Mouse (Mus musculus) megakaryocyte, embryonic 14.5 days (primary cell): Measurements from ENCODE around the gene Cybrd1. TPM values are rescaled to one million over a fixed set of nuclear protein-coding genes. Genes with fewer than 3 reads are reported as not detected.

Source experiments
- H3K27me3 ChIP-seq: replicated peaks from 2 replicates; pipeline ENCODE3; 2012; ENCODE audit warnings: inconsistent platforms
- H3K36me3 ChIP-seq: replicated peaks from 2 replicates; pipeline ENCODE3; 2012; ENCODE audit warnings: low read length, inconsistent platforms, mixed read lengths
- H3K4me1 ChIP-seq: 2 replicates; pipeline ENCODE4 v1.6.1; 2012; ENCODE audit warnings: inconsistent platforms
- H3K4me3 ChIP-seq: replicated peaks from 2 replicates; pipeline ENCODE3; 2012; ENCODE audit warnings: moderate library complexity, mild to moderate bottlenecking, inconsistent platforms
- H3K9me3 ChIP-seq: 2 replicates; pipeline ENCODE4 v1.6.1; 2012; ENCODE audit warnings: inconsistent platforms
- FLI1 ChIP-seq: IDR thresholded peaks from 2 replicates; pipeline ENCODE4 v1.6.1; 2012; ENCODE audit warnings: low read length, inconsistent platforms, mixed read lengths
- GATA1 ChIP-seq: IDR thresholded peaks from 3 replicates; pipeline ENCODE4 v1.6.1; 2012; ENCODE audit warnings: mixed read lengths, low read length, inconsistent platforms, borderline replicate concordance
- polyA plus RNA-seq: library from polyadenylated mRNA; stranded (reverse); fragments of >175 nt; gene quantifications from 2 replicates; pipeline ENCODE4 v1.2.3, GENCODE M21; 2012; ENCODE audit warnings: low replicate concordance; ENCODE audit not compliant: insufficient read depth

Gene Cybrd1
- polyA plus RNA-seq, 1 experiment: 0.06 TPM

DNA sequence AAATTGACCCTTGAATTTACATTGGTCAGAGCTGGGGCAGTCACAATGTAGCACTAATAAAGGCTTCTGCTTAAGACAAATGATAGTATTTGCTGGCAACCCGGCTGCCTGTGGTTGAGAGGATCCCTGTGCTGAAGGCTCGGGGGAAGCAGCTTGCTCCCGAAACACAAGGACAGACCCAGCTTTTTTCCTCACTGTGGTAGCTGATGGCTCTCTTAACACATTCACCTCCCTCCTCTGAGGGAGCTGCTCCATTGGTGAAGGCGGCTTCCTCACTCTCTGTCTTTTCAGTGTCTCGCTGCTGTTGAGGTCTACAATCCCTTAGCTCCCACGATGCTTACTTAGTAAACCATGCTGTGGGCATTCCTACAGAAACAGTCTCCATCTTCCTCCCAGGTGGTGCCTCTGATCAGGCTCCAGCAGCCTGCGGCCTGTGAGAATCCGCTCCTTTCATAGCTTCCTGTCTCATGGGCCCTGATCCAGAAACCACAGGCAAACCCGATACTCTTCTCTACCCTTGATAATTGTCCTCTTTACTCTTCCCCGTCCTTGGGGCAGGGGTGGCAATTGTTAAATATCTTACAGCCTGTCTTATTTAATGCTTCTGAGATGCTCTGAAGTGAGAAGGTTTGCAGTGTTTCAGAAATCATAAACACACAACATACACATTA, 15.0 kb upstream of the Cybrd1 start:
- Histone ChIP-seq H3K4me3 (no peak overlapping the region), H3K27me3 (peaks cover 10% of the 10 kb centered on the region), H3K4me1 (peaks cover 27% of the 10 kb centered on the region), H3K36me3 (peaks cover 34% of the 10 kb centered on the region), H3K9me3 (peaks cover 6% of the 10 kb centered on the region; the same call in 1 of the 2 replicates)
- no peak for TF ChIP-seq FLI1
- no peak for TF ChIP-seq GATA1

DNA sequence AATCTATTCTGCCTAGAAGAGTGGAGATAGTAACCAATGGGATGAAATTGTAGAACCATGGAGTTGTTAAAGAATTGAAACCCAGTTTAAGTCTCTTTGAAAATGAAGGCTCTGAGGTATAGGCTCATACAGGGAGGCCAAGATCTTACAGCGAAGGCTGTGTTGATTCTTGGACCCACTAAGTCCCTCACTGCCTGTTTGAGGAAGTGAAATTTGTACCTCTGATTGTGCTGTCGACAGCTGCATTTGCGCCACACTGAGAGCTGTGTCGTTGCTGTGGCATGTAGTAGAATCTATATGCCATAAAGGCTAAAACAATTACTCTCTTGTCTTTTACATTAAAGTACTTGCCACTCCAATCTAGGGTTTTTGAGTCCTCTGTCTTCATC, 14.4 kb upstream of the Cybrd1 start:
- peaks cover 10% of the 10 kb centered on the region for H3K27me3 ChIP-seq
- no peak for TF ChIP-seq GATA1
- no peak for TF ChIP-seq FLI1
- H3K4me3 ChIP-seq: no peak overlapping the region
- peaks cover 32% of the 10 kb centered on the region for H3K36me3 ChIP-seq
- H3K9me3 ChIP-seq: peaks cover 6% of the 10 kb centered on the region; the same call in 1 of the 2 replicates
- H3K4me1 ChIP-seq: peaks cover 27% of the 10 kb centered on the region

DNA sequence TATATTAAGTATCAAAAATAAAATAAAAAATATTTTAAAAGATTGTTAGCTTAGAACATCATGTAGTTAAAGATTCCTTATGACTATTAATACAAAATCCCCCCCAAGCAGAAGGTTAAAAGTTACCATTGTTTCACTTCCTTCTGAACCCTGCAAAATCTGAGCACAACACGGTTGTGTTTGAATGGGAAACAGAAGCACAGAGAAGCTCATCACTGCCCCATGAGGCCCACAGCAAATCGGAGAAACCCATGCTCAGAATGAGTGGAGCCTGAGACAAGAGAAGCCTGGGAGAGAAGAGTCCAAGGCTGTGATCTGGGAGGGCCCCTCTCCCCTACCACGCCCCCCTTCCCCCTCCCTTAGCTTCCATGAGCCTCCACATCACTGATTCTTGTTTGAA, 13.0 kb upstream of the Cybrd1 start:
- Histone ChIP-seq H3K4me3 (no peak overlapping the region), H3K4me1 (peaks cover 22% of the 10 kb centered on the region), H3K36me3 (peaks cover 19% of the 10 kb centered on the region), H3K9me3 (peaks cover 6% of the 10 kb centered on the region; the same call in 1 of the 2 replicates), H3K27me3 (peaks cover 10% of the 10 kb centered on the region)
- TF ChIP-seq GATA1 (no peak), FLI1 (no peak)

DNA sequence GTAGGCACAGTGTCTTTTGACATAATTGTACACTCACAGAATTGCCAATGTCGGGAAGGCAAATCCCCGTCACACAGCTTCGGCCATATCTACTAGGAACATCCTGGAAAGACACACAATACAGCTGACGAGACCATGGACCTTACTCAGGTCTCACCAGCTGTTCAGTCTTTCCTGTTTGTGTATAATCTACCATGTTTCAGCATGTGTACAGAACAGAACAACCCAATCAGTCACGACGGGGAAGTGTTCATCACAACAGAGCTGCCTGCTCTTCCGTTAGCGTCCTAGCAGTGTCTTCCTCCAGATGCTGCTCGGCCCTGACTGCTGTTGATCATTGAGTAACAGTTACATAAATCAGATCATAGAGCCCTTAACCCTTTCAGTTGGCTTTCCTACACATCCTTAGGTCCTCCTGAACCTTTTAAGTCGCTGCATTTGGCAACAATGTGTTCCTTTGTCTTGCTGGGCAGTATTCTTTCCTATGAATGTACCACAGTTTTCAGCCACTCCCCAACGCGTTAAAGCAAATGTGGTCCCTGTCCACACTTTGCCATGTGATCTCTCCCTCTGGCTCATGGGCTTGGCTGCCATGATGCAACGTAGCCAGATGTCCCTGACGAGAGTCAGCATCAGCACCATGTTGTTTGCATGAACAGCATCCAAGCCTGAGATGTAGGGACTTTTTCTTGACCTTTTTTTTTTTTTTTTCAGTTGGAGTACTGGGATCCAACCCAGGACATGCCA, 12.1 kb upstream of the Cybrd1 start:
- H3K4me3 ChIP-seq: peak overlapping the region; percentile 40
- H3K4me1 ChIP-seq: peaks cover 22% of the 10 kb centered on the region
- H3K36me3 ChIP-seq: peaks cover 11% of the 10 kb centered on the region
- peaks cover 10% of the 10 kb centered on the region for H3K27me3 ChIP-seq
- TF ChIP-seq FLI1 (no peak), GATA1 (no peak)
- peaks cover 6% of the 10 kb centered on the region; the same call in 1 of the 2 replicates for H3K9me3 ChIP-seq

DNA sequence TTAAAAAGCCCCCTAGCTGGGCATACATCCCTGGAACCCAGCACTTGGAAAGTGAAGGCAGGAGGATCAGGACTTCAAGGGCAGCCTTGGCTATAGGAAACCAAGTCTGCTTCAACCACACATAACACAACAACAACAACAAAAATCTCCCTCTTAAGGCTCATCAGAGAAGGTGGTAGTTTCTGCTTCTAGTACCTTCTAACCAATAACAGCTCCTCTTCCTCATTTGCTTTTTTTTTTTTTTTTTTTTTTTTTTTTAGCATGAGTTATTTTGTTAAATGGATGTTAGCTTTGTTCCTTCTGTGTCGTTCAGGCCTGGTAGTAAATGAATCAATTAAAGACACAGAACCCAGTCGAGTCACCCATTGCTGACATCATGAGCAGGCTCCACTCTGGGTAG, 10.5 kb upstream of the Cybrd1 start:
- TF ChIP-seq FLI1 (no peak), GATA1 (no peak)
- H3K4me1 ChIP-seq: peaks cover 22% of the 10 kb centered on the region
- H3K9me3 ChIP-seq: peaks cover 6% of the 10 kb centered on the region; the same call in 1 of the 2 replicates
- peaks cover 11% of the 10 kb centered on the region for H3K27me3 ChIP-seq
- no peak overlapping the region for H3K4me3 ChIP-seq
- no peaks in the 10 kb centered on the region for H3K36me3 ChIP-seq

DNA sequence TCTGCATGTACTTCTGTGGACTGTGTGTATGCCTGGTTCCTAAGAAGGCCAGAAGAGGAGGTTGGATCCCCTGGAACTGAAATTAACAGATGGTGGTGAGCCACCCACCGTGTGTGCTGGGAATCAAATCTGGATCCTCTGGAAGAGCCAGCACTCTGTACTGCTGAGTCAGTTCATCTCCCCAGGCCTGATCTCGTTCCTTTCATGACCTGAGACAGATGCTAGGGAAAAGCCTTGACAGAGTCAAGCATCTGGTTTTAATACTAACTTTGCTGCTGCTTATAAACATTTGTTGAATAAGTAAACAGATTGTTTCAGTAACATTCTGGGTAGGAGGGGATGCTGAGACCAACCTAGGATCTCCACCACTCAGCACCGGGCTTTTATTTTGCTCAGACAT, 9.2 kb upstream of the Cybrd1 start:
- Histone ChIP-seq H3K4me1 (peaks cover 18% of the 10 kb centered on the region), H3K36me3 (no peaks in the 10 kb centered on the region), H3K27me3 (peaks cover 12% of the 10 kb centered on the region), H3K9me3 (peaks cover 6% of the 10 kb centered on the region; the same call in 1 of the 2 replicates), H3K4me3 (no peak overlapping the region)
- TF ChIP-seq FLI1 (no peak), GATA1 (no peak)

DNA sequence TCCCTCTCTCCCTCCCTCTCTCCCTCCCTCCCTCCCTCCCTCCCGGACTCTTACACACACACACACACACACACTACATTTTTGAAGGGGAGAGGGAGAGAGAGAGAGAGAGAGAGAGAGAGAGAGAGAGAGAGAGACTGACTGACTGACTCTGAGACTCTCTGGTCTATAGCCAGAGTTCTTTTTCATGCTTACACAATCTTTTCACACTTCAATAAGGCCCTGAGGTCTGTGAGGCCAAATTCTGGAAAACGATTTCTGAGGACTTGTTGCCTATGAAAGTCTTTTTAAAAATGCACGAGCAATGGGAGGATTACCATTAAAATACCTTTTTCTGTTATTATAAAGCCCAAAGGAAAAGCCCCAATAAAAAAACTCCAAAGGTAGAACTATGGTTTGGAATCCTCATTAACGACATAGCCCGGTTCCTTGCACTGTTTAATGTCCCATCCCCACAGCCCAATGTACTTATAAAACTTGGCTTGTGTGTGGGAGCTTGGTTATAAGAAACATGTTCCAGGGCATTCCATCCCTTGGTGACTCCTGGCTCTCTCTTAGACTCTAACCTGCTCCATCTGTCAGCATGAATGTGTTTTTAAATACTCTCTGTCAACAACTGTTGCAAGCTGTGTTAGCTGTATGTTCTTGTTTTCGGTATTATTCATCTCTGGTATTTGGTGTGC, 4.1 kb upstream of the Cybrd1 start:
- H3K4me1 ChIP-seq: peaks cover 14% of the 10 kb centered on the region
- peaks cover 11% of the 10 kb centered on the region for H3K9me3 ChIP-seq
- peaks cover 37% of the 10 kb centered on the region for H3K27me3 ChIP-seq
- no peak overlapping the region for H3K4me3 ChIP-seq
- TF ChIP-seq GATA1 (no peak), FLI1 (no peak)
- no peaks in the 10 kb centered on the region for H3K36me3 ChIP-seq

DNA sequence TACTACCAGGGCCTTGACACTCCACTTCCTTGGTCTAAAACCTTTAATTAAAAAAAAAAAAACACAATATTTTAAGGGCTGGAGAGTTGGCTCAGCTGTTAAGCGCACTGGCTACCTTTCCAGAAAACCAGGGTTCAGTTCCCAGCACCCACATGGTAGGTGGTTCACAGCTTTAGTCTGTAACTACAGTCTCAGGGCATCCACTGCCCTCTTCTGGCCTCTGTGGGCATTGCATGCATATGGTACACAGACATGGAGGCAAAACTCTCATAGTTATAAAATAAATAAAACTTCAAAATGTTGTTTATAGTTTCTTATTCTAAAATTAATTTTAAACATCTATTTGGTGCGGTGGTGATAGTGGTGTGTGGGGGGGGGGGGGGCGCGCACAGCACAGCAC, 1.6 kb upstream of the Cybrd1 start:
- Histone ChIP-seq H3K27me3 (peaks cover 58% of the 10 kb centered on the region), H3K36me3 (no peaks in the 10 kb centered on the region)

DNA sequence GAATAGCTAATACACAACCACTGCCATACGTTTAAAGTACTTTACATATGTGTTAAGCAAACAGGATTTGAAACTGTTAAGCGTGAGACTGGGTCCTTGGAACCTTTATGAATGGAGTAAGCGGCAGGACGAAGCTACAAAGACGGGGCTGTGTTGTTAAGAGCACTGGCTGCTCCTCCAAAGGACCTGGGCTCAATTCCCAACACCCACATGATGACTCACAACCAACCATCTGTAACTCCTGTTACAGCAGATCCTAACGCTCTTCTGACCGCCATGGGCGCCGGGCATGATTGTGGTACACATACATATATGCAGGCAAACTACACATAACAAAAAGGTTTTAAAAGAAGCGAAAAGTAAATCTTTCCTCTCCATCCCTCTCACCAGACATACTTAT, 3.1 kb downstream of the Cybrd1 start:
- H3K9me3 ChIP-seq: peaks cover 4% of the 10 kb centered on the region
- H3K4me3 ChIP-seq: no peak overlapping the region
- H3K27me3 ChIP-seq: peaks cover 50% of the 10 kb centered on the region
- TF ChIP-seq FLI1 (no peak), GATA1 (no peak)
- no peaks in the 10 kb centered on the region for H3K36me3 ChIP-seq
- peaks cover 20% of the 10 kb centered on the region for H3K4me1 ChIP-seq

More for the DNA sequence above, 1.6 kb upstream of the Cybrd1 start:
- H3K9me3 ChIP-seq: peaks cover 11% of the 10 kb centered on the region
- H3K4me3 ChIP-seq: no peak overlapping the region
- H3K4me1 ChIP-seq: peaks cover 16% of the 10 kb centered on the region
- TF ChIP-seq FLI1: no peak
- TF ChIP-seq GATA1: no peak
